Mouse (Mus musculus) ES-Bruce4 (cell line): ENCODE measurements at regions not wholly inside any gene's neighbourhood (a gene's known extent, or its start where the extent isn't known, plus 50 kb on each side); places are given as distances from the start of the nearest gene placed in this dataset.

ENCODE experiments used
- CTCF ChIP-seq: IDR thresholded peaks from one replicate; pipeline ENCODE4 v1.8.1; 2011; ENCODE audit warnings: low read depth, low read length
- EP300 ChIP-seq: IDR thresholded peaks from 2 replicates; pipeline ENCODE4 v1.6.1; 2011; ENCODE audit warnings: low read depth, low read length; ENCODE audit not compliant: insufficient read depth
- POLR2A ChIP-seq: IDR thresholded peaks from one replicate; pipeline ENCODE4 v1.8.1; 2011; ENCODE audit warnings: low read length; ENCODE audit not compliant: insufficient read depth

GRCm38 (mm10) chr3:128110406-128110805 is 214.3 kb upstream of the Fam241a start:
- TF ChIP-seq CTCF = no peak
- no peak for TF ChIP-seq POLR2A
- TF ChIP-seq EP300 = no peak
